26 mouse cellular contexts compared by ENCODE assay signal in genomic region chr17:81004454-81004853, GRCm38 (mm10).
DNase-seq lines count a peak whose midpoint lies in the region; ATAC-seq and TF ChIP-seq lines count a peak whose summit lies in the region.
"Had no signal": no experiment of that assay in that cellular context is flagged by ENCODE, and none has a peak within 500 bp of the region (broad histone marks: within the 10 kb centered on the region; RNA-seq: fewer than 3 reads in every experiment).

No protein-coding gene starts in this region.

- ATAC-seq in heart, embryonic 13.5 days (ENCODE audit: extremely low read depth, insufficient number of reproducible peaks, low FRiP score, low TSS enrichment), result no peak
- no peak for ATAC-seq in kidney, postnatal 0 days (replicated peaks; ENCODE audit: low FRiP score, low read depth)
- peak; percentile 37; the same call in 1 of the 2 replicates for ATAC-seq in lung, embryonic 16.5 days (ENCODE audit: low read depth)
- ATAC-seq: CD4-positive, CD25-positive, alpha-beta regulatory T cell, adult 4 months; forebrain, embryonic 14.5 days; forebrain, postnatal 0 days; hindbrain, embryonic 16.5 days; intestine, embryonic 15.5 days had no signal

- intact Hi-C loops in heart, postnatal 10 days (cut with DNase I), result no loop called here

- 62% methylated on average over 11 of the region's 11 CpGs for WGBS in heart, embryonic 13.5 days
- WGBS in kidney, postnatal 0 days, result 70% methylated on average over 11 of the region's 11 CpGs
- 24% methylated on average over 11 of the region's 11 CpGs for WGBS in lung, embryonic 16.5 days

- no peaks in the 10 kb centered on the region for H3K9me3 ChIP-seq in heart, embryonic 13.5 days
- no peaks in the 10 kb centered on the region for H3K9me3 ChIP-seq in kidney, postnatal 0 days (replicated peaks; ENCODE audit: low read length)
- no peaks in the 10 kb centered on the region for H3K9me3 ChIP-seq in lung, embryonic 16.5 days (ENCODE audit: control insufficient read depth, low read length)
- H3K9me3 ChIP-seq: embryonic facial prominence, embryonic 12.5 days; embryonic facial prominence, embryonic 15.5 days; heart, embryonic 15.5 days; hindbrain, embryonic 12.5 days; intestine, embryonic 15.5 days had no signal

- no peaks in the 10 kb centered on the region for H3K36me3 ChIP-seq in heart, embryonic 13.5 days
- H3K36me3 ChIP-seq in kidney, postnatal 0 days (ENCODE audit: insufficient read depth, low read length), result no peaks in the 10 kb centered on the region
- H3K36me3 ChIP-seq in lung, embryonic 16.5 days (ENCODE audit: control insufficient read depth, insufficient read depth, low read length), result no peaks in the 10 kb centered on the region
- H3K36me3 ChIP-seq: embryonic facial prominence, embryonic 12.5 days; embryonic facial prominence, embryonic 15.5 days; heart, embryonic 15.5 days; hindbrain, embryonic 12.5 days; intestine, embryonic 15.5 days had no signal

- H3K27ac ChIP-seq in heart, embryonic 13.5 days (replicated peaks), result peak overlapping the region; percentile 55
- H3K27ac ChIP-seq in kidney, postnatal 0 days, result no peak overlapping the region
- H3K27ac ChIP-seq in lung, embryonic 16.5 days (ENCODE audit: low read length), result no peak overlapping the region
- H3K27ac ChIP-seq: embryonic facial prominence, embryonic 12.5 days; embryonic facial prominence, embryonic 15.5 days; gastrocnemius, adult 2 months; hindbrain, embryonic 12.5 days; intestine, embryonic 15.5 days had no signal

- no peaks in the 10 kb centered on the region for H3K27me3 ChIP-seq in heart, embryonic 13.5 days (replicated peaks)
- H3K27me3 ChIP-seq in kidney, postnatal 0 days (ENCODE audit: insufficient read depth, low read length), result no peaks in the 10 kb centered on the region
- H3K27me3 ChIP-seq in lung, embryonic 16.5 days (ENCODE audit: control insufficient read depth, insufficient read depth, low read depth, low read length), result no peaks in the 10 kb centered on the region
- H3K27me3 ChIP-seq: embryonic facial prominence, embryonic 12.5 days; embryonic facial prominence, embryonic 15.5 days; heart, embryonic 15.5 days; hindbrain, embryonic 12.5 days; intestine, embryonic 15.5 days had no signal

- H3K4me3 ChIP-seq in heart, embryonic 13.5 days, result no peak overlapping the region
- no peak overlapping the region for H3K4me3 ChIP-seq in kidney, postnatal 0 days (replicated peaks; ENCODE audit: low read depth, low read length)
- no peak overlapping the region for H3K4me3 ChIP-seq in lung, embryonic 16.5 days (ENCODE audit: low read length)
- H3K4me3 ChIP-seq: embryonic facial prominence, embryonic 12.5 days; embryonic facial prominence, embryonic 15.5 days; gastrocnemius, adult 2 months; heart, embryonic 15.5 days; hindbrain, embryonic 12.5 days; intestine, embryonic 15.5 days had no signal

- no peak overlapping the region for H3K4me2 ChIP-seq in heart, embryonic 13.5 days
- no peak overlapping the region for H3K4me2 ChIP-seq in kidney, postnatal 0 days (ENCODE audit: low read length)
- H3K4me2 ChIP-seq in lung, embryonic 16.5 days (ENCODE audit: low read depth, low read length), result no peak overlapping the region
- H3K4me2 ChIP-seq: embryonic facial prominence, embryonic 12.5 days; embryonic facial prominence, embryonic 15.5 days; heart, embryonic 15.5 days; hindbrain, embryonic 12.5 days; intestine, embryonic 15.5 days had no signal

- H3K9ac ChIP-seq in heart, embryonic 13.5 days, result no peak overlapping the region
- H3K9ac ChIP-seq in kidney, postnatal 0 days (ENCODE audit: low read depth, low read length), result no peak overlapping the region
- H3K9ac ChIP-seq in lung, embryonic 16.5 days (ENCODE audit: low read length), result no peak overlapping the region
- H3K9ac ChIP-seq: embryonic facial prominence, embryonic 12.5 days; embryonic facial prominence, embryonic 15.5 days; forebrain, postnatal 0 days; heart, embryonic 15.5 days; hindbrain, embryonic 12.5 days; intestine, embryonic 15.5 days had no signal

- no peak for TF ChIP-seq CTCF in kidney, postnatal 0 days (IDR thresholded peaks at IDR 0.05; ENCODE audit: low read depth)

- DNase-seq in heart, postnatal 10 days, result no peak
- peak; percentile 53 for DNase-seq in kidney, postnatal 0 days (ENCODE audit: low spot score)
- no peak for DNase-seq in kidney, postnatal 36 days
- no peak for DNase-seq in lung, postnatal 25 days (ENCODE audit: low spot score)
- DNase-seq: adrenal gland, adult 2 months; adrenal gland, postnatal 14 days; cerebellum, adult 11 months; cerebellum, adult 2 months; cerebellum, adult 9-11 months; cerebellum, postnatal 25 days; forebrain, postnatal 0 days; gastrocnemius, adult 2 months; gastrocnemius, postnatal 14 days; heart, adult 11 months; heart, postnatal 14 days; heart, postnatal 4 days had no signal

- peaks cover 31% of the 10 kb centered on the region for H3K4me1 ChIP-seq in heart, embryonic 13.5 days
- H3K4me1 ChIP-seq in kidney, postnatal 0 days (replicated peaks; ENCODE audit: insufficient read depth, low read length), result no peaks in the 10 kb centered on the region
- H3K4me1 ChIP-seq in lung, embryonic 16.5 days (replicated peaks; ENCODE audit: control insufficient read depth, insufficient read depth, low read length), result peaks cover 17% of the 10 kb centered on the region
- H3K4me1 ChIP-seq: intestine, embryonic 15.5 days had no signal
